In genomic region chr11:31812215-31812614, GRCm38 (mm10) we compare ENCODE assay signal across 10 mouse cellular contexts. TPM values are rescaled to one million over a fixed set of nuclear protein-coding genes. Genes with fewer than 3 reads are reported as not detected.
DNase-seq lines count a peak whose midpoint lies in the region.
"Had no signal": no experiment of that assay in that cellular context is flagged by ENCODE, and none has a peak within 500 bp of the region (broad histone marks: within the 10 kb centered on the region; RNA-seq: fewer than 3 reads in every experiment).

No protein-coding gene starts in this region.

- DNase-seq in lung, adult 18-20 months: peak; percentile 75 to 80
- DNase-seq in lung, postnatal 10 days: no peak
- peak; percentile 35 for DNase-seq in heart, postnatal 4 days
- peak; percentile 52 to 62 for DNase-seq in lung, postnatal 4 days
- no peak for DNase-seq in gastrocnemius, postnatal 10 days
- no peak for DNase-seq in urinary bladder, adult 18-20 months (ENCODE audit: low spot score in 2 of 2)
- DNase-seq in frontal cortex, postnatal 10 days (ENCODE audit: low spot score in 2 of 2): no peak
- DNase-seq in kidney, adult 18-20 months: no peak
- DNase-seq: cerebellum, adult 18-20 months; right cerebral cortex, adult 18-20 months had no signal

RNA-seq across cellular contexts. Expression of gene Cpeb4, which starts 59.8 kb away (rescaled TPM):
- 10 to 100 TPM; 63.1 to 71.0 TPM for total RNA-seq in heart, postnatal 4 days (2021)
- 10 to 100 TPM; 75.9 to 76.8 TPM for total RNA-seq in gastrocnemius, postnatal 10 days (2021)

Comparison
In these comparisons a context has a peak if more than half of its experiments do, and no peak if none do; other contexts are left out.
1. DNase-seq: peak in lung, adult 18-20 months (2 of 2), heart, postnatal 4 days (single experiment) and lung, postnatal 4 days (2 of 2); none in lung, postnatal 10 days (single experiment), gastrocnemius, postnatal 10 days (single experiment), urinary bladder, adult 18-20 months (0 of 2), frontal cortex, postnatal 10 days (0 of 2) and kidney, adult 18-20 months (single experiment).